Mouse (Mus musculus) liver, embryonic 15.5 days (tissue): ENCODE measurements at regions not wholly inside any gene's neighbourhood (a gene's known extent, or its start where the extent isn't known, plus 50 kb on each side); places are given as distances from the start of the nearest gene placed in this dataset.

Experiments used
- ATAC-seq: fragments of 200-750 bp; cut with Nextera tagmentation; 2 replicates; pipeline ENCODE4 v1.8.0; 2017; ENCODE audit warnings: moderate number of reproducible peaks, mild to moderate bottlenecking, moderate library complexity; ENCODE audit not compliant: insufficient read depth
- H3K27ac ChIP-seq: fragments of 300-500 bp; sonication (generic); replicated peaks from 2 replicates; pipeline ENCODE4 v1.5.1; 2015; ENCODE audit warnings: mild to moderate bottlenecking, inconsistent platforms
- H3K27me3 ChIP-seq: fragments of 300-500 bp; sonication (generic); 2 replicates; pipeline ENCODE4 v1.6.1; 2015; ENCODE audit warnings: mild to moderate bottlenecking, inconsistent platforms
- H3K36me3 ChIP-seq: fragments of 300-500 bp; sonication (generic); replicated peaks from 2 replicates; pipeline ENCODE4 v1.6.1; 2015; ENCODE audit warnings: moderate library complexity, mild to moderate bottlenecking, inconsistent platforms
- H3K4me1 ChIP-seq: fragments of 300-500 bp; sonication (generic); replicated peaks from 2 replicates; pipeline ENCODE4 v1.6.1; 2015; ENCODE audit warnings: inconsistent platforms
- H3K4me2 ChIP-seq: fragments of 300-500 bp; sonication (generic); 2 replicates; pipeline ENCODE4 v1.6.1; 2015; ENCODE audit warnings: moderate library complexity, mild to moderate bottlenecking, inconsistent platforms
- H3K4me3 ChIP-seq: fragments of 300-500 bp; sonication (generic); replicated peaks from 2 replicates; pipeline ENCODE4 v1.5.1; 2015; ENCODE audit warnings: mild to moderate bottlenecking, inconsistent platforms
- H3K9ac ChIP-seq: fragments of 300-500 bp; sonication (generic); 2 replicates; pipeline ENCODE4 v1.6.1; 2015; ENCODE audit warnings: moderate library complexity, mild to moderate bottlenecking, inconsistent platforms
- H3K9me3 ChIP-seq: fragments of 300-500 bp; sonication (generic); replicated peaks from 2 replicates; pipeline ENCODE4 v1.6.1; 2016; ENCODE audit warnings: inconsistent platforms
- WGBS: fragments of 180-500 bp; shearing (Covaris S2); methylation state at CpG from one replicate; pipeline ENCODE4 v1.1.7; 2015; ENCODE audit warnings: mixed read lengths; ENCODE audit not compliant: insufficient replicate concordance; 5-methylcytosine and 5-hydroxymethylcytosine counted together

GRCm38 (mm10) chr12:109272101-109272500, 180.5 kb upstream of the Dlk1 start:
- H3K4me2 ChIP-seq: no peak overlapping the region
- no peak for ATAC-seq
- H3K27me3 ChIP-seq: no peaks in the 10 kb centered on the region
- no peak overlapping the region for H3K27ac ChIP-seq
- no peaks in the 10 kb centered on the region for H3K4me1 ChIP-seq
- H3K9ac ChIP-seq: no peak overlapping the region
- WGBS: 35% methylated on average over 5 of the region's 5 CpGs
- no peaks in the 10 kb centered on the region for H3K36me3 ChIP-seq
- H3K9me3 ChIP-seq: no peaks in the 10 kb centered on the region
- H3K4me3 ChIP-seq: no peak overlapping the region

- WGBS: 17% methylated on average over 6 of the region's 6 CpGs
- no peaks in the 10 kb centered on the region for H3K27me3 ChIP-seq
- no peak overlapping the region for H3K27ac ChIP-seq
- H3K9me3 ChIP-seq: no peaks in the 10 kb centered on the region
- no peak for ATAC-seq
- no peaks in the 10 kb centered on the region for H3K4me1 ChIP-seq
- H3K4me3 ChIP-seq: no peak overlapping the region
- H3K9ac ChIP-seq: no peak overlapping the region
- H3K4me2 ChIP-seq: no peak overlapping the region
- H3K36me3 ChIP-seq: no peaks in the 10 kb centered on the region
Observed at GRCm38 (mm10) chr12:109314850-109315249, 137.8 kb upstream of the Dlk1 start.

- Histone ChIP-seq H3K4me2 (no peak overlapping the region), H3K4me1 (no peaks in the 10 kb centered on the region), H3K9me3 (no peaks in the 10 kb centered on the region), H3K27ac (no peak overlapping the region), H3K27me3 (no peaks in the 10 kb centered on the region), H3K36me3 (no peaks in the 10 kb centered on the region), H3K4me3 (no peak overlapping the region), H3K9ac (no peak overlapping the region)
- 53% methylated on average over 11 of the region's 11 CpGs for WGBS
- no peak for ATAC-seq
Observed at GRCm38 (mm10) chr12:109325986-109326385, 126.6 kb upstream of the Dlk1 start.

- peak; percentile 40; the same call in 1 of the 2 replicates for ATAC-seq
Observed at GRCm38 (mm10) chr12:109371327-109371726, 81.3 kb upstream of the Dlk1 start.

GRCm38 (mm10) chr12:109385794-109386193, 66.8 kb upstream of the Dlk1 start:
- no peak for ATAC-seq
- H3K4me1 ChIP-seq: no peaks in the 10 kb centered on the region
- H3K9ac ChIP-seq: no peak overlapping the region
- H3K9me3 ChIP-seq: no peaks in the 10 kb centered on the region
- no peaks in the 10 kb centered on the region for H3K36me3 ChIP-seq
- no peak overlapping the region for H3K27ac ChIP-seq
- H3K27me3 ChIP-seq: no peaks in the 10 kb centered on the region
- no peak overlapping the region for H3K4me2 ChIP-seq
- WGBS: 61% methylated on average over 5 of the region's 5 CpGs
- H3K4me3 ChIP-seq: no peak overlapping the region

More at GRCm38 (mm10) chr12:109371327-109371726, 81.3 kb upstream of the Dlk1 start:
- 51% methylated on average over 2 of the region's 2 CpGs for WGBS
- H3K9ac ChIP-seq: no peak overlapping the region
- no peaks in the 10 kb centered on the region for H3K4me1 ChIP-seq
- H3K9me3 ChIP-seq: no peaks in the 10 kb centered on the region
- no peaks in the 10 kb centered on the region for H3K27me3 ChIP-seq
- no peak overlapping the region for H3K4me3 ChIP-seq
- no peak overlapping the region for H3K27ac ChIP-seq
- no peak overlapping the region for H3K4me2 ChIP-seq
- H3K36me3 ChIP-seq: no peaks in the 10 kb centered on the region

- Histone ChIP-seq H3K9ac (no peak overlapping the region), H3K36me3 (no peaks in the 10 kb centered on the region), H3K9me3 (no peaks in the 10 kb centered on the region), H3K27me3 (peaks cover 13% of the 10 kb centered on the region; the same call in 1 of the 2 replicates), H3K4me2 (no peak overlapping the region), H3K27ac (no peak overlapping the region), H3K4me1 (no peaks in the 10 kb centered on the region), H3K4me3 (no peak overlapping the region)
- WGBS: 44% methylated on average over 7 of the region's 7 CpGs
- ATAC-seq: no peak
Observed at GRCm38 (mm10) chr12:109388791-109389190, 63.8 kb upstream of the Dlk1 start.

- ATAC-seq: no peak
- Histone ChIP-seq H3K9ac (no peak overlapping the region), H3K9me3 (no peaks in the 10 kb centered on the region), H3K4me2 (no peak overlapping the region), H3K4me1 (no peaks in the 10 kb centered on the region), H3K27me3 (peaks cover 14% of the 10 kb centered on the region; the same call in 1 of the 2 replicates), H3K4me3 (no peak overlapping the region), H3K27ac (no peak overlapping the region), H3K36me3 (no peaks in the 10 kb centered on the region)
- 81% methylated on average over 12 of the region's 12 CpGs for WGBS
Observed at GRCm38 (mm10) chr12:109390388-109390920, 62.2 kb upstream of the Dlk1 start.

GRCm38 (mm10) chr12:109390978-109391377, 61.6 kb upstream of the Dlk1 start:
- no peak for ATAC-seq
- no peak overlapping the region for H3K4me3 ChIP-seq

GRCm38 (mm10) chr12:109393326-109393725, 59.3 kb upstream of the Dlk1 start:
- ATAC-seq: no peak
- no peak overlapping the region for H3K4me2 ChIP-seq
- 46% methylated on average over 8 of the region's 8 CpGs for WGBS

More at GRCm38 (mm10) chr12:109390978-109391377, 61.6 kb upstream of the Dlk1 start:
- no peaks in the 10 kb centered on the region for H3K4me1 ChIP-seq
- no peak overlapping the region for H3K27ac ChIP-seq
- no peak overlapping the region for H3K9ac ChIP-seq
- no peak overlapping the region for H3K4me2 ChIP-seq
- peaks cover 14% of the 10 kb centered on the region; the same call in 1 of the 2 replicates for H3K27me3 ChIP-seq
- no peaks in the 10 kb centered on the region for H3K36me3 ChIP-seq
- WGBS: 36% methylated on average over 8 of the region's 8 CpGs
- H3K9me3 ChIP-seq: no peaks in the 10 kb centered on the region

GRCm38 (mm10) chr12:109393795-109394194, 58.8 kb upstream of the Dlk1 start:
- H3K27me3 ChIP-seq: peaks cover 14% of the 10 kb centered on the region; the same call in 1 of the 2 replicates
- no peak overlapping the region for H3K27ac ChIP-seq
- no peak overlapping the region for H3K4me2 ChIP-seq
- H3K4me1 ChIP-seq: peaks cover 1% of the 10 kb centered on the region
- H3K4me3 ChIP-seq: no peak overlapping the region
- H3K9ac ChIP-seq: no peak overlapping the region
- H3K9me3 ChIP-seq: no peaks in the 10 kb centered on the region
- no peaks in the 10 kb centered on the region for H3K36me3 ChIP-seq
- ATAC-seq: no peak
- 5% methylated on average over 15 of the region's 15 CpGs for WGBS

More at GRCm38 (mm10) chr12:109393326-109393725, 59.3 kb upstream of the Dlk1 start:
- Histone ChIP-seq H3K9ac (no peak overlapping the region), H3K4me3 (no peak overlapping the region), H3K27me3 (peaks cover 14% of the 10 kb centered on the region; the same call in 1 of the 2 replicates), H3K27ac (no peak overlapping the region), H3K36me3 (no peaks in the 10 kb centered on the region), H3K9me3 (no peaks in the 10 kb centered on the region), H3K4me1 (no peaks in the 10 kb centered on the region)

GRCm38 (mm10) chr12:109394396-109394795, 58.2 kb upstream of the Dlk1 start:
- no peak overlapping the region for H3K4me3 ChIP-seq
- H3K9me3 ChIP-seq: no peaks in the 10 kb centered on the region
- 78% methylated on average over 11 of the region's 11 CpGs for WGBS
- H3K9ac ChIP-seq: no peak overlapping the region
- no peak overlapping the region for H3K27ac ChIP-seq
- H3K27me3 ChIP-seq: peaks cover 14% of the 10 kb centered on the region; the same call in 1 of the 2 replicates
- H3K4me1 ChIP-seq: peaks cover 6% of the 10 kb centered on the region
- no peak overlapping the region for H3K4me2 ChIP-seq
- H3K36me3 ChIP-seq: no peaks in the 10 kb centered on the region
- ATAC-seq: no peak

GRCm38 (mm10) chr12:109396614-109397013, 56.0 kb upstream of the Dlk1 start:
- no peak for ATAC-seq
- H3K36me3 ChIP-seq: no peaks in the 10 kb centered on the region
- peaks cover 13% of the 10 kb centered on the region for H3K4me1 ChIP-seq
- no peak overlapping the region for H3K4me3 ChIP-seq
- no peak overlapping the region for H3K27ac ChIP-seq
- WGBS: 62% methylated on average over 6 of the region's 6 CpGs
- H3K4me2 ChIP-seq: no peak overlapping the region
- H3K9me3 ChIP-seq: no peaks in the 10 kb centered on the region
- H3K27me3 ChIP-seq: peaks cover 14% of the 10 kb centered on the region; the same call in 1 of the 2 replicates
- no peak overlapping the region for H3K9ac ChIP-seq
